Mouse (Mus musculus): ENCODE measurements at regions not wholly inside any gene's neighbourhood (a gene's known extent, or its start where the extent isn't known, plus 50 kb on each side); places are given as distances from the start of the nearest gene placed in this dataset.

- Histone ChIP-seq H3K36me3 (ENCODE audit: control insufficient read depth, insufficient read depth, low read length) (no peaks in the 10 kb centered on the region), H3K4me2 (no peak overlapping the region), H3K9ac (ENCODE audit: low read depth, low read length) (no peak overlapping the region), H3K4me1 (replicated peaks; ENCODE audit: control insufficient read depth, insufficient read depth, low read length) (no peaks in the 10 kb centered on the region), H3K27me3 (replicated peaks; ENCODE audit: control insufficient read depth, insufficient read depth, low read length) (no peaks in the 10 kb centered on the region), H3K27ac (ENCODE audit: low read depth, low read length) (no peak overlapping the region), H3K9me3 (ENCODE audit: control insufficient read depth, low read length) (0 out of 2 replicates have a peak, but pooled peaks cover 3% of the 10 kb centered on the region), H3K4me3 (ENCODE audit: low read depth, low read length) (no peak overlapping the region)
- no peak for ATAC-seq (replicated peaks; ENCODE audit: low FRiP score)
- DNase-seq (ENCODE audit: low spot score) = peak; percentile 10
- WGBS = 93% methylated on average over 14 of the region's 14 CpGs
Observed at GRCm38 (mm10) chr17:88268802-88269201, 171.7 kb upstream of the Foxn2 start.

GRCm38 (mm10) chr17:88270896-88271295 lies 169.6 kb upstream of the Foxn2 start:
- Histone ChIP-seq H3K4me1 (replicated peaks; ENCODE audit: control insufficient read depth, insufficient read depth, low read length) (no peaks in the 10 kb centered on the region), H3K4me2 (no peak overlapping the region), H3K9ac (ENCODE audit: low read depth, low read length) (no peak overlapping the region), H3K36me3 (ENCODE audit: control insufficient read depth, insufficient read depth, low read length) (no peaks in the 10 kb centered on the region), H3K27me3 (replicated peaks; ENCODE audit: control insufficient read depth, insufficient read depth, low read length) (no peaks in the 10 kb centered on the region), H3K27ac (ENCODE audit: low read depth, low read length) (no peak overlapping the region), H3K9me3 (ENCODE audit: control insufficient read depth, low read length) (0 out of 2 replicates have a peak, but pooled peaks cover 3% of the 10 kb centered on the region), H3K4me3 (ENCODE audit: low read depth, low read length) (no peak overlapping the region)
- DNase-seq (ENCODE audit: low spot score) (no peak), ATAC-seq (replicated peaks; ENCODE audit: low FRiP score) (no peak)
- 73% methylated on average over 5 of the region's 5 CpGs for WGBS

- no peaks in the 10 kb centered on the region for H3K27me3 ChIP-seq (replicated peaks; ENCODE audit: control insufficient read depth, insufficient read depth, low read length)
- no peak overlapping the region for H3K4me3 ChIP-seq (ENCODE audit: low read depth, low read length)
- H3K27ac ChIP-seq (ENCODE audit: low read depth, low read length) = no peak overlapping the region
- no peaks in the 10 kb centered on the region for H3K4me1 ChIP-seq (replicated peaks; ENCODE audit: control insufficient read depth, insufficient read depth, low read length)
- no peak overlapping the region for H3K9ac ChIP-seq (ENCODE audit: low read depth, low read length)
- 0 out of 2 replicates have a peak, but pooled peaks cover 3% of the 10 kb centered on the region for H3K9me3 ChIP-seq (ENCODE audit: control insufficient read depth, low read length)
- 89% methylated on average over 5 of the region's 5 CpGs for WGBS
- ATAC-seq (replicated peaks; ENCODE audit: low FRiP score) (no peak), DNase-seq (ENCODE audit: low spot score) (peak; percentile 4)
- no peak overlapping the region for H3K4me2 ChIP-seq
- no peaks in the 10 kb centered on the region for H3K36me3 ChIP-seq (ENCODE audit: control insufficient read depth, insufficient read depth, low read length)
Observed at GRCm38 (mm10) chr17:88272161-88272560, 168.3 kb upstream of the Foxn2 start.

- Histone ChIP-seq H3K4me2 (no peak overlapping the region), H3K27me3 (replicated peaks; ENCODE audit: control insufficient read depth, insufficient read depth, low read length) (no peaks in the 10 kb centered on the region), H3K4me3 (ENCODE audit: low read depth, low read length) (no peak overlapping the region), H3K4me1 (replicated peaks; ENCODE audit: control insufficient read depth, insufficient read depth, low read length) (no peaks in the 10 kb centered on the region), H3K27ac (ENCODE audit: low read depth, low read length) (no peak overlapping the region), H3K9ac (ENCODE audit: low read depth, low read length) (no peak overlapping the region), H3K36me3 (ENCODE audit: control insufficient read depth, insufficient read depth, low read length) (no peaks in the 10 kb centered on the region), H3K9me3 (ENCODE audit: control insufficient read depth, low read length) (no peaks in the 10 kb centered on the region)
- WGBS = 86% methylated on average over 9 of the region's 9 CpGs
- DNase-seq (ENCODE audit: low spot score) = peak; percentile 11
- no peak for ATAC-seq (replicated peaks; ENCODE audit: low FRiP score)
Observed at GRCm38 (mm10) chr17:88273520-88273919, 167.0 kb upstream of the Foxn2 start.

- Histone ChIP-seq H3K36me3 (ENCODE audit: control insufficient read depth, insufficient read depth, low read length) (no peaks in the 10 kb centered on the region), H3K4me3 (ENCODE audit: low read depth, low read length) (no peak overlapping the region), H3K4me1 (replicated peaks; ENCODE audit: control insufficient read depth, insufficient read depth, low read length) (no peaks in the 10 kb centered on the region), H3K9me3 (ENCODE audit: control insufficient read depth, low read length) (no peaks in the 10 kb centered on the region), H3K9ac (ENCODE audit: low read depth, low read length) (no peak overlapping the region), H3K27me3 (replicated peaks; ENCODE audit: control insufficient read depth, insufficient read depth, low read length) (no peaks in the 10 kb centered on the region), H3K27ac (ENCODE audit: low read depth, low read length) (no peak overlapping the region), H3K4me2 (no peak overlapping the region)
- 76% methylated on average over 14 of the region's 14 CpGs for WGBS
- ATAC-seq (replicated peaks; ENCODE audit: low FRiP score) (no peak), DNase-seq (ENCODE audit: low spot score) (peak; percentile 27)
Observed at GRCm38 (mm10) chr17:88274003-88274698, 166.4 kb upstream of the Foxn2 start.

- H3K4me1 ChIP-seq (replicated peaks; ENCODE audit: control insufficient read depth, insufficient read depth, low read length) = no peaks in the 10 kb centered on the region
- no peak overlapping the region for H3K27ac ChIP-seq (ENCODE audit: low read depth, low read length)
- DNase-seq (ENCODE audit: low spot score) (peak; percentile 7), ATAC-seq (replicated peaks; ENCODE audit: low FRiP score) (no peak)
- H3K4me2 ChIP-seq = no peak overlapping the region
- no peak overlapping the region for H3K4me3 ChIP-seq (ENCODE audit: low read depth, low read length)
- H3K9ac ChIP-seq (ENCODE audit: low read depth, low read length) = no peak overlapping the region
- no peaks in the 10 kb centered on the region for H3K27me3 ChIP-seq (replicated peaks; ENCODE audit: control insufficient read depth, insufficient read depth, low read length)
- 71% methylated on average over 6 of the region's 6 CpGs for WGBS
- no peaks in the 10 kb centered on the region for H3K36me3 ChIP-seq (ENCODE audit: control insufficient read depth, insufficient read depth, low read length)
- no peaks in the 10 kb centered on the region for H3K9me3 ChIP-seq (ENCODE audit: control insufficient read depth, low read length)
Observed at GRCm38 (mm10) chr17:88274720-88275433, 165.6 kb upstream of the Foxn2 start.

GRCm38 (mm10) chr17:88279656-88280055 lies 160.9 kb upstream of the Foxn2 start:
- no peak for DNase-seq (ENCODE audit: low spot score)
- H3K4me3 ChIP-seq (ENCODE audit: low read depth, low read length) = no peak overlapping the region
- H3K4me2 ChIP-seq = no peak overlapping the region
- ATAC-seq (replicated peaks; ENCODE audit: low FRiP score) = no peak
- no peak overlapping the region for H3K27ac ChIP-seq (ENCODE audit: low read depth, low read length)
- H3K27me3 ChIP-seq (replicated peaks; ENCODE audit: control insufficient read depth, insufficient read depth, low read length) = no peaks in the 10 kb centered on the region
- no peaks in the 10 kb centered on the region for H3K4me1 ChIP-seq (replicated peaks; ENCODE audit: control insufficient read depth, insufficient read depth, low read length)
- no peak overlapping the region for H3K9ac ChIP-seq (ENCODE audit: low read depth, low read length)
- H3K9me3 ChIP-seq (ENCODE audit: control insufficient read depth, low read length) = no peaks in the 10 kb centered on the region
- no peaks in the 10 kb centered on the region for H3K36me3 ChIP-seq (ENCODE audit: control insufficient read depth, insufficient read depth, low read length)
- WGBS = 74% methylated on average over 5 of the region's 5 CpGs

- H3K27me3 ChIP-seq (replicated peaks; ENCODE audit: control insufficient read depth, insufficient read depth, low read length) = no peaks in the 10 kb centered on the region
- ATAC-seq (replicated peaks; ENCODE audit: low FRiP score) (no peak), DNase-seq (ENCODE audit: low spot score) (peak; percentile 18)
- WGBS = 48% methylated on average over 1 of the region's 1 CpGs
- no peak overlapping the region for H3K4me3 ChIP-seq (ENCODE audit: low read depth, low read length)
- no peak overlapping the region for H3K9ac ChIP-seq (ENCODE audit: low read depth, low read length)
- H3K36me3 ChIP-seq (ENCODE audit: control insufficient read depth, insufficient read depth, low read length) = no peaks in the 10 kb centered on the region
- no peak overlapping the region for H3K27ac ChIP-seq (ENCODE audit: low read depth, low read length)
- no peaks in the 10 kb centered on the region for H3K9me3 ChIP-seq (ENCODE audit: control insufficient read depth, low read length)
- no peak overlapping the region for H3K4me2 ChIP-seq
- no peaks in the 10 kb centered on the region for H3K4me1 ChIP-seq (replicated peaks; ENCODE audit: control insufficient read depth, insufficient read depth, low read length)
Observed at GRCm38 (mm10) chr17:88282711-88283110, 157.8 kb upstream of the Foxn2 start.

GRCm38 (mm10) chr17:88284477-88284876 lies 156.0 kb upstream of the Foxn2 start:
- no peaks in the 10 kb centered on the region for H3K4me1 ChIP-seq (replicated peaks; ENCODE audit: control insufficient read depth, insufficient read depth, low read length)
- H3K9me3 ChIP-seq (ENCODE audit: control insufficient read depth, low read length) = no peaks in the 10 kb centered on the region
- no peak overlapping the region for H3K9ac ChIP-seq (ENCODE audit: low read depth, low read length)
- H3K36me3 ChIP-seq (ENCODE audit: control insufficient read depth, insufficient read depth, low read length) = no peaks in the 10 kb centered on the region
- H3K27ac ChIP-seq (ENCODE audit: low read depth, low read length) = no peak overlapping the region
- H3K27me3 ChIP-seq (replicated peaks; ENCODE audit: control insufficient read depth, insufficient read depth, low read length) = no peaks in the 10 kb centered on the region
- H3K4me2 ChIP-seq = no peak overlapping the region
- 81% methylated on average over 3 of the region's 3 CpGs for WGBS
- ATAC-seq (replicated peaks; ENCODE audit: low FRiP score) (no peak), DNase-seq (ENCODE audit: low spot score) (peak; percentile 20)
- no peak overlapping the region for H3K4me3 ChIP-seq (ENCODE audit: low read depth, low read length)
